Mouse (Mus musculus): ENCODE measurements around the gene Zdhhc24. TPM values are rescaled to one million over a fixed set of nuclear protein-coding genes. Genes with fewer than 3 reads are reported as not detected.
A peak's percentile ranks its signal among the peaks of the same experiment; 100 is the strongest.

The Zdhhc24 gene
- total RNA-seq, 2 experiments from 2014 or later: 2.0 to 2.6 TPM

GRCm38 (mm10) chr19:4927904-4928531 is 49.5 kb downstream of the Zdhhc24 start, which contains the start of gene Dpp3:
Dpp3 (minus strand) TSS chr19:4928287.
- Histone ChIP-seq H3K4me3 (peak within 1 kb of the TSS; percentile 82), H3K27ac (peak within 1 kb of the TSS; percentile 92)
- no peak for TF ChIP-seq CTCF (IDR thresholded peaks at IDR 0.05)
- intact Hi-C loops (cut with DNase I): no loop called here
- peak; percentile 99 for DNase-seq

GRCm38 (mm10) chr19:4928781-4929180 is 50.3 kb downstream of the Zdhhc24 start:
- Histone ChIP-seq H3K4me3 (peak overlapping the region; percentile 82), H3K27ac (peak overlapping the region; percentile 92)
- TF ChIP-seq CTCF (IDR thresholded peaks at IDR 0.05): no peak
- intact Hi-C loops (cut with DNase I): no loop called here
- DNase-seq: peak; percentile 81

Other genes starting within 250 kb of the Zdhhc24 start
- gene Gm960, start 180.0 kb upstream of the Zdhhc24 start, total RNA-seq (2021): under 1 TPM in 1 of 2 experiments, not detected in 1; 0.11 TPM
- gene Sptbn2, start 167.5 kb upstream of the Zdhhc24 start, total RNA-seq (2021): under 1 TPM in 1 of 2 experiments, not detected in 1; 0.03 TPM
- 1 to 10 TPM; 2.1 to 2.7 TPM for gene Rbm4b, start 122.2 kb upstream of the Zdhhc24 start, total RNA-seq (2021)
- 10 to 100 TPM; 32.1 to 35.5 TPM for gene Rbm4, start 84.8 kb upstream of the Zdhhc24 start, total RNA-seq (2021)
- gene Gm21992, start 67.1 kb upstream of the Zdhhc24 start, total RNA-seq (2021): 10 to 100 TPM; 11.3 to 14.0 TPM
- 10 to 100 TPM; 10.4 to 13.6 TPM for gene Rbm14, start 67.0 kb upstream of the Zdhhc24 start, total RNA-seq (2021)
- 10 to 100 TPM; 17.4 to 24.8 TPM for gene Ccs, start 39.3 kb upstream of the Zdhhc24 start, total RNA-seq (2021)
- not detected for gene Ccdc87, start 39.3 kb upstream of the Zdhhc24 start, total RNA-seq (2021)
- 10 to 100 TPM; 24.8 to 41.9 TPM for gene Ctsf, start 23.5 kb upstream of the Zdhhc24 start, total RNA-seq (2021)
- over 10,000 TPM in 1 of 2 experiments, 1,000 to 10,000 TPM in 1; 5,071 to 10,315 TPM for gene Actn3, start 759 bp upstream of the Zdhhc24 start, total RNA-seq (2021)
- 1 to 10 TPM; 1.5 to 2.1 TPM for gene Bbs1, start 28.0 kb downstream of the Zdhhc24 start, total RNA-seq (2021)
- gene Dpp3, start 49.6 kb downstream of the Zdhhc24 start, total RNA-seq (2021): 10 to 100 TPM; 11.2 to 16.6 TPM
- gene Peli3, start 64.5 kb downstream of the Zdhhc24 start, total RNA-seq (2021): 1 to 10 TPM; 1.5 to 2.1 TPM
- 10 to 100 TPM; 59.3 to 64.5 TPM for gene Mrpl11, start 83.5 kb downstream of the Zdhhc24 start, total RNA-seq (2021)
- under 1 TPM in 1 of 2 experiments, not detected in 1; 0.13 TPM for gene Npas4, start 111.6 kb downstream of the Zdhhc24 start, total RNA-seq (2021)
- 1 to 10 TPM; 6.0 to 8.6 TPM for gene Slc29a2, start 145.2 kb downstream of the Zdhhc24 start, total RNA-seq (2021)
- 10 to 100 TPM; 20.0 to 22.4 TPM for gene B4gat1, start 160.2 kb downstream of the Zdhhc24 start, total RNA-seq (2021)
- under 1 TPM; 0.46 to 0.59 TPM for gene AC124502.3, start 160.2 kb downstream of the Zdhhc24 start, total RNA-seq (2021)
- 10 to 100 TPM; 14.7 to 15.1 TPM for gene Brms1, start 162.7 kb downstream of the Zdhhc24 start, total RNA-seq (2021)
- 1 to 10 TPM in 1 of 2 experiments, under 1 TPM in 1; 0.99 to 1.3 TPM for gene Rin1, start 171.8 kb downstream of the Zdhhc24 start, total RNA-seq (2021)
- gene Cd248, start 189.4 kb downstream of the Zdhhc24 start, total RNA-seq (2021): 10 to 100 TPM in 1 of 2 experiments, 1 to 10 TPM in 1; 9.5 to 15.1 TPM
- not detected for gene Tmem151a, start 206.9 kb downstream of the Zdhhc24 start, total RNA-seq (2021)
- gene Yif1a, start 209.9 kb downstream of the Zdhhc24 start, total RNA-seq (2021): 10 to 100 TPM; 41.2 to 53.8 TPM
- gene Cnih2, start 219.9 kb downstream of the Zdhhc24 start, total RNA-seq (2021): under 1 TPM in 1 of 2 experiments, not detected in 1; 0.17 TPM
- gene Rab1b, start 228.4 kb downstream of the Zdhhc24 start, total RNA-seq (2021): 100 to 1,000 TPM; 112 to 128 TPM
- gene Klc2, start 239.9 kb downstream of the Zdhhc24 start, total RNA-seq (2021): 10 to 100 TPM; 54.7 to 56.9 TPM